Mouse (Mus musculus) stomach, postnatal 0 days (tissue): Measurements from ENCODE around the gene Psg18.

Experiments
- CTCF ChIP-seq: IDR thresholded peaks from 2 replicates; pipeline ENCODE4 v1.5.1; 2016; ENCODE audit warnings: antibody characterized with exemption, low read depth, mild to moderate bottlenecking, moderate library complexity
- EP300 ChIP-seq: optimal IDR thresholded peaks from 2 replicates; pipeline ENCODE3; 2016; ENCODE audit warnings: antibody characterized with exemption

DNA sequence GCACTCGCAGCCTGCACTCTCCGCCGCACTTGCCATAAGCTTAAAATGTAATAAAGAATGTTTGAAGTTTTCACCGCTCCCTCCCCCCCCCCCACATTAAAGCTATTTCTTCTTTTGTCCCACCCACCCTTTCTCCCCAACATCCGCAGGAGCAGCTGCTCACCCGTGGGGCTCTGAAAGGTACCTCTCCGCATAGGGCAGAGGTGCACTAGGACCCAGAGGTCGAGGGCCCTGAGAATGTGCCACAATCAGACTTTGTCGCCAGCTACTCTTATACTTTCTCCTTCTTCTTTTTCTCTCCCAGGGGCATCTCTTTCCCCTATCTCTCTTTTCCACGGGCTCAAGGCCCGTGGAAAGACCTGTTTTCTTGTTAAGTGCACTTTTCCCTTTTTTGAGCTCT is 48.6 kb upstream of the Psg18 start:
- TF ChIP-seq CTCF (no peak), EP300 (no peak)
